Mouse (Mus musculus) brain, embryonic 14.5 days (tissue): ENCODE results near the gene Tut4.

ENCODE experiments used
- CTCF ChIP-seq: fragments of 200-500 bp; IDR thresholded peaks from 2 replicates; pipeline ENCODE4 v1.5.1; 2012; ENCODE audit warnings: inconsistent platforms, mild to moderate bottlenecking, moderate library complexity, borderline replicate concordance; ENCODE audit not compliant: insufficient read depth, insufficient read length; ENCODE audit errors: extremely low read depth
- POLR2A ChIP-seq: fragments of 200-500 bp; IDR thresholded peaks from 2 replicates; pipeline ENCODE4 v1.6.1; 2012; ENCODE audit warnings: mild to moderate bottlenecking, inconsistent platforms, borderline replicate concordance; ENCODE audit not compliant: poor library complexity, insufficient read depth, insufficient read length, severe bottlenecking; ENCODE audit errors: extremely low read depth

DNA sequence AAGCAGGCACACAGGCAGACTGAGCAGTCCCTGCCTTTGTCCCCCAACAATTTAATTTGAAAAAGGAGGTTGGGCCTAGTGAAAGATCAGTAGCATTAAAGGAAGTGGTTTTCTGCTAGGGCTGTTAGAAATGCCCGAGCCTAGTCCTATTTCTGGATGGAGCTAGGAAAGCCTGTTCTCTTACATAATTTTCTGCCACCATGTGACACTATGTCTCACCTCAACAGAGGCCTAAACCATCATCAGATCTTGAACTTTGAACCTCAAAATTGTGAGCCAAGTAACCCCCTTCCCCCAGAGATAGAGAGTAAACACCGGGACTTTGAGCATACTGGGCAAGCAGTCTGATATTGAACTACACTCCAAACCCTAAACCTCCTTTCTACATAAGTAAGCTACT is 3.2 kb upstream of the Tut4 start:
- TF ChIP-seq CTCF (no peak), POLR2A (no peak)
